Mouse (Mus musculus) mature B cell (primary cell): Measurements from ENCODE around the gene Rufy2.

ENCODE experiments used
- in situ Hi-C: fragments of 300-500 bp; cut with MboI; formaldehyde crosslinking; loops from 2 replicates; pipeline ENCODE4 v1.14.3; 2019

Rufy2 gene

DNA sequence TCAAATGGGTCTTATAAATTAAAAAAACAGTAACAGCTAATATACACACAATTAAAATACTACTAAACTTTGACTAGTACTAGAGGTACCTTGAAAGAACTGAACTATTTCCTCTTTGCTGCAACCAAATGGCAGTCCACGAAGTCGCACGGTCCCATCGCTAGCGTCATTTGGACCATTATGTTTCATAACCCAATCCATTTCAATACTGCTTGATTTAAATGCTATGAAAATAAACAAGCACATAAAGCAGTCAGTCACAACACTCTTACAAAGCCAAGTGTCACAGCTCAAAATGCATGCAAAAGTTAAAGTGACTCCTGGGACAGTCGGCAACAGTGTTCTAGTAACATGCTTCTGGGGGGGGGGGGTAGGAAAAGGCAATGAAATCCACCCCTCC lies 39.3 kb downstream of the Rufy2 start:
- in situ Hi-C loops = no loop called here

DNA sequence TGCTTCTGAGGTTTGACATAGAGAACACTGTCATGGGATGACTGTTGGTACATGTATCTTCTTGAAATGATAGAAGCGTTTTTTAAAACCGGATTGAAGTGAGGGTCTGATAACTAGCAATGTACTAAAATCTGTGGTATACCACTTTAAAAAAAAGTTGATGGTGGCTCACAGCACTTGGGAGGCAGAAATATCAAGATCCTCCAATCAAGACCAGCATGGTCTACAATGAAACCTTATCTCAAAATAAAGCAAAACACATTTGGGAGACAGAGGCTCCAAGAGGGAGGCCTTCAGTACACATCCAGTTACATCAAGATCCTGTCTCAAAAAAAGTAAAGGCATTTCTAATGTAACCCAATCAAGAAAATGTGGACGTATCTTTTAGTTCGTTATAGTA lies 41.7 kb downstream of the Rufy2 start:
- in situ Hi-C loops = no loop called here

DNA sequence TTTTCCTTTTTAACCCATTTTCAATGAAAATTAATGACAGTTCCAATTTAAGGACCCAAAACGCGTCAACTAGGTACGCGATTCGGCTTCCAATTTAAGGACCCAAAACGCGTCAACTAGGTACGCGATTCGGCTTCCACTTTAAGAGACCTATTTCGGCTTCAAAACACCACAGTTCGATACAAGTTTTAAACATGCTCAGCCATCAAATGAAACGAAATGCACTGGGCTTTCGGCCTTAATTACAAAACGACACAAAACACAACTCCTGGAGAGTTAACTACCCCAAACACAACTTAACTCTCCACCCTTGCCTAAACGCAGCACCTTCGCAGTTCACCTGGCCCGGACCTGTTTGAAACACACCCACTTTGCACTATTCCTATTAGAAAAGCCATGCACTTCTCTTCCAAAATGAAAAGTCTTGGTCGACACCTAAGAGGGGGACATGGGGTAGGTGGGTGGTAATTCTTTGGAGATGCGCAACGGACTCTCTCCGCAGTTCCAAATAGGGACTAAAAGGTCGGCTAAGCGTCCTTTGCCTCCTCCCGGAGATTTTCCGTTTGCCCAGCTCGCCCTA lies 42.6 kb downstream of the Rufy2 start:
- in situ Hi-C loops = no loop called here

DNA sequence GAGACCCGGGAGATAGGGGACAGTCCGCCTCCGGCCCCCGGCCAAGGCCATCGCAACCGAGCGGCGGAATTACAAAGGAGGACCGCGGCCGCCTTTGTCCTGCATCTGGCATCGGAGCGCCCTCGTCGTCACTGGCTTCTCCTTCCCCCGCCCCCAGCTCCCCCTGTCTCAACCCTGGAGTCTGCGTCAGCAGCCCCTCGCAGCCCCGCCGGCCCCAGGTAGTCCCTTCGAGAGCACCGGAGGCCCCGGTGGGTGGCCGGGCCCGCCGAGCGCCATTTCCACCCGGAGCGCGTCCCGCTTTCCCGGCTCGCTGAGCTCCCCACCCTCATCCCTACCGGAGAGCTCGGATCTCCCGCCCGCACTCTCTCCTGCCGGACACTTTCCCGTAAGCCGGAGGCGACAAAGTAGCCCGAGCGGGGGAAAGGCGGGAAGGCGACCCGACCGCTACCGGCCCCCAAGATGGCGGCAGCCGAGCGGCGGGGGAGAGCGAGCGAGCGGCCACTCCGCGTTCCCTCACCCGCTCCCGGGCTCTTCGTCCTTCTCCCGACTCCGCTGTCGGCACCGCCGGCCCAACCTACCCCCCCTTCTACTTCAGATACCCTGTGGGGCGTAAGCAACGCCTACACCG lies 43.2 kb downstream of the Rufy2 start:
- in situ Hi-C loops = no loop called here

DNA sequence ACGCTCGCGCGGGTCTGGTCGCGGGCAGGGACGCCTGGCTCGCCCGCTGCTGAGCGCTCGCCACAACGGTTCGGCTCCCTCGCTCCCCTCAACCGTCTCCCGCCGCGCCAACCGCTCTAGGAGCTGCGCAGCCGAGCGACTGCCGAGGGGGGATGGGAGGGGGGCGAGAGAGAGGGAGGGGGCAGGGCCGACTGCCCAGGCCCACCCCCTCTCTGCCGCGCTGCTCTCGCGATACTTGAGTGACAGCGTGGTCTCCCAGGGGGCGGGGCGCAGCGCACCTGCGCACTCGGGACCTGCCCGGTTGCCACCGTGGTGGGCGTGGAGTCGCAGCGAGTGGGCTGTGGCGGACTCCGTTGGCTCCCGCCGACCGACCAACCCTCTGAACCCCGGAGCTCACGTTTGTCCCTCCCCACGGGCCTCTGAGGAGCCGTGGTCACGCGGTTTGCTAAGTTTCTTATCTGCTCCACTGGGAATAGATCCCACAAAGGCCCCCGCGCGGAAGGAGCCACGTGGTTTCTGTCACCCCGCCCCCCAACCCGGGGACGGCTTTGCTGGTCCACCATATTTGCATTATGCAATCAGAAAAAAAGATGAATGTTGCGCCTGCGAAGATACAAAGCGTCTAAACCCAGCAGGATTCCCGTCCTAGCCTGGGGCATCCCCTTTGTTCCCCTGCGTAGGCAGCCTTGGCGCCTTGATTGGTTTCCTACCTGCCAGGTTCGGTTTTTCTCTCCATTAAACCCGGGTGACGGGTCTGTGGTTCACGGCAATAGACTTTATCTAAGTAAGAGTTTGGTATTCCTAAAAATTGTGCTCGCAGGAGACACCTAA lies 43.9 kb downstream of the Rufy2 start, which contains the start of the genes Hnrnph3 and Pbld2:
Gene Hnrnph3, minus strand, starts transcription at position 469 of the 831 bp plus-strand sequence.
Gene Pbld2, plus strand, starts transcription at position 567 of the 831 bp plus-strand sequence.
- in situ Hi-C loops = no loop called here

DNA sequence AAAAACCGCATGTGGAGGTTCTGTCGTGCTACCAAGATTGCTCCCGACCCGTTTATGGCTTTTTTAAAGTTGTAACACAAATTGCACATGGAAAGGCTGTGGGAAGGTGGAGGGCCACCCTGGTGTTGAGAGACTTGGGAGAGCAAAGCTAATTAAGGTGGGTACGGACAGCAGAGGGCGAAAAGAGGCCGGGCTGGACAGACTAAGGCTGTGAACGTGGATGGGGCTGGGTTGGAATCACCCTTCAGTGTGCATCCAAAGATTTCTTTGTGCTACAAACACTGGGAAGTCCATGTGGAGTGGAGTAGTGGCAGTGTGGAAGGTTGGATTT lies 44.5 kb downstream of the Rufy2 start:
- in situ Hi-C loops = no loop called here

DNA sequence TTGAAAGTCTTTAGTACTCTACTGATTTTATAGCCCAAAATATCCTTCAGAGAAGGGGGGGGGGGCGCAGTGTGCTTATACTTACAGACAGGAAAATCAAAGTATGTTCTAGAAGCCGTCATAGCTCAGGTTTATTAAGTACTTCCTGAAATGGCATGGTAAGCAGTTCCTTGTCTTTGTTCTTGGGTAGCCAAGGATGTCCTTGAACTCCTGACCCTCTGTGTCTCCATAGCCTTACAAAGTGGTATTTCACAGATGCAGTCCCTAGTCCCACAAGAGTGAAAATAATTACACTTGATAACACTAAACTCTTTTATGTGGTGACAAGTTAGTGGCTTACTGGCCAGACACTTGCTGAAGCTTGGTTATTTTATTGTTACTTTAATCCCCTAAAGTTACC lies 45.0 kb downstream of the Rufy2 start:
- in situ Hi-C loops = no loop called here

DNA sequence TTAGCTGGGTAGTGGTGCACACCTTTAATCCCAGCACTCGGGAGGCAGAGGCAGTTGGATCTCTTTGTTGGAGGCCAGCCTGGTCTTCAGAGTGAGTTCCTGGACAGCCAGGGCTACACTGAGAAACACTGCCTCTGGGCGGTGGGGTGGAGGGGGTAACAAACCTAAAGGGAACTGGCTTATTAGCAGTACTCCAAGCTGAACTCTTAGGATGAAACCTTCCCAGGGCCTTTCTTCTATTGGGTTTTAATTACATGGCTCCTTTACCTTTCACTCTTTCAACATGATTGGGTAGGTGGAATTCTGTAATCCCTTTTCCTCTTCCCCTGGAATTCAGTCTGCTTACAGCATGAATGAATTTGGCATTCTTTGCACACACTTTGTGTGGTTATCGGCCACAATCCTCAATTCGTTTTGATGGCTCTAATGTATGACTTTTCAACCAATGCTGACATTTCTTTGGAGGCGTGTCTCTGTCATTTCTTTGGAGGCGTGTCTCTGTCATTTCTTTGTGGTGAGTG lies 45.5 kb downstream of the Rufy2 start:
- in situ Hi-C loops = no loop called here

DNA sequence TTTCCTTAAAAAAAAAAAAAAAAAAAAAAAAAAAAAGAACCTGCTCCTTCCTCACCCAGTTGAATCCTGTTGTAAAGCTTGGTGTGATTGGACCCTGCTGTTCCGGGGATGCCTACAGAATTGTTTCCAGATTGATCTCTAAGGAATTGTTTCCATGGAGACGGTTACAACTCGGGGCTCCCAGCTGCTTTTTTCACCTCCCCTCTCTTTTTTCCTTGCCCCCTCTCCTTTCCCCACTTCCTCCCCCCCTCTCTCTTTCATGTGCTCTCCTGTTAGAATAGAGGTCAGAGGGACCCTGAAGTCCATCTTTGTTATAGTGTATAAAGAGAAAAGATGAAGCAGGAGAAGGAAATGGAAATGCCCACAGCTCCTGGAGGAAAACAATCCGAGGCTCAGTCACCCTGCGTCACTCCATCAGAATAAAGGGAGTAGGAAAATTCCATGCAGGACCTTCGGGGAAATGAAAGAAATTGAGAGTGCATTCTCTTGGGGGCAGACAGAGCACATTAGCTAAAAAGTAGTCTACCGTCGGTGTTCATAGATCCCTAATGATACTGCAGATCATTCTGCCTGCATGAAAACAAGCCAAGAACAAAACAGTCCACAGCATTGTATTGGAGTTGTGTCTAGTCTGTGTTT lies 46.3 kb downstream of the Rufy2 start:
- in situ Hi-C loops = no loop called here

DNA sequence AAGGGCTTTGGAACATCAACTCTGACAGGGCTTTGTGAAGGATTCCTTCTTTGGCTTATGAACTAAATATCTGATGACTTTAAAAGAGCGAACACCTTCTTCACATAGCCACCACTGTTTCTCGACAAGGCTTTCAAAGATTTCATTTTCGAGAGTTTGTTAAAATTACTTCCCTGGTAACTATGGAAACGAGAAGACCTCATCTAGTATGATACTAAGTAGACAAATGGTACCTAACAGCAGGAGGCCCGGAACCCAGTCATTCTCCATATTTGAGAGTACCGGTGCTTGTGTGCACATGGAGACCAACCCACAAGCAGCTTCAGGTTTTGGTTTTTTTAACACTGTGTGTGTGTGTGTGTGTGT lies 46.8 kb downstream of the Rufy2 start:
- in situ Hi-C loops = no loop called here

DNA sequence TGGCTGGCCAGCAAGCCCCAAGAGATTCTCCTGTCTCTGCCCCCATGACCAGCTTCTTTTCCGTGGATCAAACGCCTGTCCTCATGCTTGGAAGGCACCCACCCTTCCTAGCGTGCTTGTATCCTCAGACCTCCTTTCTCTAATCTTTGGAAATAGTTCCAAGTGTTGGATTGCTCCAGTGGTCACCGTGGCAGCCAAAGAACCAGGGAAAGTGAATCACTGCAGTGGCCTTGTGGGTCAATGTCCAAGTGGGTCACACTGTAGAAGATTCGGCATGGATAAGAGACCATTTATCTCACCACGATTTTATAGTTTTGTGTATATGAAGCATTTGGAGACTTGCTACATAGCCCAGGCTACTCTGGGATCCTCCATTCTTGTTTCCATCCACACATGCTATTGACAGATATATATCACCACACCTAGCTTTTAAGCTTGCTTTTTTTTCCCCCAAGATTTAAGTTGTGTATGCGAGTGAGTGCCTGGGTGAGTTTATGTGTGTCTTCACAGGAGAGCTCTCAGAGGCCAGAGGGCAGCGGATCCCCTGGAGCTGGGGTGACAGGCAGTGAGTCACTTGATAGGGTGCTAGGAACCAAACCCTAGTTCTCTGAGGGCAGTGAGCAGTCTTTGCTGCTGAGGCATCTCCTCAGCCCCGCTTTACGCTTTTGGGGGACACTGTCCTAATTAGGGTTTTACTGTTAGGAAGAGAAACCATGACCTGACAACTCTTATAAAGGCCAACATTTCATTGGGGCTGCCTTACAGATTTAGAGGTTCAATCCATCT lies 47.5 kb downstream of the Rufy2 start:
- in situ Hi-C loops = no loop called here

DNA sequence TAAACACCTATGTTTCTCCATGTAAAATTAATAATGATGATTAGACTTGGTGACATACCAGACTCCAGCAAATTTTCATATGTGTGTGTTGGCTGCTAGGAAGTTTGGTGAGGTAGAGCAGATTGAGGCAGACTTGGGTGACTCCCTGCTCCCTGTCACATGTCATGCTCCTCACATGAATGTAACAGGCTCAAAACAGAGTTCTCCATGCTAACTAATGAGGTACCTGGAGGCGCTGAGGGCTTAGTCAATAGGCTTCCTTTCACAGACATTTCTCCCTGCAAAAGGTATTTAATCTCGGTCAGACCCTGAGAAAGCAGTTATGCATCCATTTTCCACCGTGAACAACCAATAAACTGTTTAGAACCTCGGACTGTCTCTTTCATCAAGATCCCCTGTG lies 48.4 kb downstream of the Rufy2 start:
- in situ Hi-C loops = no loop called here

DNA sequence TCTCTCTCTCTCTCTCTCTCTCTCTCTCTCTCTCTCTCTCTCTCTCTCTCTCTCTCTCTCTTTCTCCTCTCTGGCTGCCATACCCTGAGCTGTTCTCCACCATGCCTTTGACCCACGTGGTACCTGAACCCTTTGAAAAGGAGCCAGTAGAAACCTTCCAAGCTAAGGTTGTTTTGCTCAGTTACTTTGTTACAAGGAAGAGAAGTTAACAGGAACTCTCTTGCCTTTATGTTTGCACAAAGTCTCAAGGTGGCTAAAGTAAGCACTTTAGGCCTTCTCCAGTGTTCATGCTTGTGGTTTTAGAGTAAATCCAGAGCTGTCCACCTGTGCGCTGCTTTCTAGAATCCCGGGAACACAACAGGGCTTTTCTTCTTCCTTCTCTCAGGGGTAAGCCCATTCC lies 52.2 kb downstream of the Rufy2 start:
- in situ Hi-C loops = no loop called here

DNA sequence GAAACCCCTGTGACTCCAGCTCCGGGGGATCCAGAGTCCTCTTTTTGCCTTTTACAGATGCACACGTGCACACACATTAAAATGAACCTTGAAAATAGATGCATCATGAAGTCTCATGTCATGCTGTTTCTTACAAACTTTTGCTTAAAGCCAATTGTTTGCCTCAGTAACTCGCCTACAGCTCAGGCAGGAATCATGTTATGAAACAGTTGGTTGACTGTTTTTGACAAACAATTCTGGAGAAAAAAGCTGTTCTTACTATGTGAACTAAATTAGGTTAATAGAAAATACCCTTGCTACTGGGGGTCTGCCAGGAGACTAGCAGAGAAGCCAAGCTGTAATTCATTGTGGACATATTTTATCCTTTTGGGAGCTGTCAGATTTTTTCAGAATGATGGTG lies 52.9 kb downstream of the Rufy2 start:
- in situ Hi-C loops = no loop called here

DNA sequence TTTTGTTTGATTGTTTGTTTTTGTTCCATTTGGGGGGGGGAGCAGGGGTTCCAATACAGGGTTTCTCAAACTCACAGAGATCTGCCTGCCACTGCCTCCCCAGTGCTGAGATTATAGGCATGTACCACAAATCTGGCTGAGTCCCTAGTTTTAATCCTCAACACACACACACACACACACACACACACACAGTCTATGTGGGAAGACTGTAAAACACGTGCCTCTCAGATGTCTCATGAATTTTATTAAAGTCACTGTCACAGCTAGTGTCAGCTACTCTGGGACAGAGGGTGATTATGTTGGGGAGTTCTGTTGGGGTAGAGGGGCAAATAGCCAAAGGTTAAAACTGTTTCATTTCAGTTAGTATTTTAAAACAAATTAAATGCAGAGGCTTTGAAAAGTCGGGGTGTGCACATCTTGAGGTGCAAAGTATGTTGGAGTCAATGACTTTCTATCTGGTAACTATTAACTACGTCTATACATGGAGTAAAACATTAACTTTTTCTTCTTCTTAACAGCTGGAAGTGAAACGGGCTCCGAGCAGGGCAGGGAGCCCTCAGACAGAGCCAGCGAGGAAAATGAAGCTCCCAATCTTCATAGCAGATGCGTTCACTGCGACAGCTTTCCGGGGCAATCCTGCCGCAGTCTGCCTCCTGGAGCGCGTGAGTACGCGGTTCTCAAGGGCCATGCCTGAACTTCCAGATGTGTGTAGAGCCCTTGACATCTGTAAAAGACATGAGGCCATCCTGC lies 58.7 kb downstream of the Rufy2 start:
- in situ Hi-C loops = no loop called here

DNA sequence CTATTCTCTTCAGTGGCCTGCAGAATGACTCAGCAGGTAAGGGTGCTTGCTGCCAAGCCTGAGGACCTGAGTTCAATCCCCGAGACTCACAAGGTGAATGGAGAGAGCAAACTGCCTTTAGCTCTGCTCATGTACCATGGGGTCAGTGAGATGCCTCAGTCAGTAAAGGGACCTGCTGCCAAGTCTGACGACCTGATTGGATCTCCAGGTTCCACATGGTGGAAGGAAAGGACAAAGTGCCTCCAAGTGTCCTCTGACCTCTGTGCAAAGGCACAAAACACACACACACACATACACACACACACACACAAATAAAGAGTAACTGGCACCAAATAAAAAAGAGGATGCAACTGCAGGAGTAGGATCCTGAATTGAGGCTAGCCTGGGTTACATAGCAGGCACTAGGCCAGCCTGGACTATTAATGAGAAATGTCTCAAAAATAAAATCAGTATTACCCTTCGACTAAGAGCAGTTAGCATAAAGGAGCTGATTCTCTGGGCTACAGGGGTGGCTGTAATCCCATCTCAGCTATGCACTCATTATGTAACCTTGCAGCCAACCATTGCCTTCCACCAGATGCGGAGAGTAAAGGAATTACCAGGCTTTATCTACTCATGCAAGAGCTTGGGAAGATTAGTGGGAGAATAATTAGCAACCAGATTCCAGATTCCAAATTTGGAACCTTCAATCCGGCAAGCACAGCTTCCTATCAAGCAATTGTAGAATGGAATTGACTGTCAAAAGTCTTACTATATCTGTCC lies 60.0 kb downstream of the Rufy2 start:
- in situ Hi-C loops = no loop called here

DNA sequence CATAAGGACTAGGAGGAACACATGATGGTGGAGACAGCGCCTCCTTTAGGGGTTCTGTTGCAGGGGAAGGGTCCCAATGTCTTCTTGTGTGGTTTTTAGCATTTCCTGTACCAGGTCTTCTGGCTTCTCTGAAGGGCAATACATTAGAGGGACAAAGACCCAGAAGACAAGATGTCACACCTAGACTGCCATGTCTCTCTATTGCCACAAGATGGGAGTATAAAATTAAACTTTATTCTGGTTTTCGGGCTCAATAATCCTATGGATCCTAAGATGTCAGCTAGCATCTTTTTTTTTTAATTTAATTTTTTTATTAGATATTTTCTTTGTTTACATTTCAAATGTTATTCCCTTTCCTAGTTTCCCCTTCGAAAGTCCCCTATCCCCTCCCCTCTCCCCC lies 63.1 kb downstream of the Rufy2 start:
- in situ Hi-C loops = no loop called here

DNA sequence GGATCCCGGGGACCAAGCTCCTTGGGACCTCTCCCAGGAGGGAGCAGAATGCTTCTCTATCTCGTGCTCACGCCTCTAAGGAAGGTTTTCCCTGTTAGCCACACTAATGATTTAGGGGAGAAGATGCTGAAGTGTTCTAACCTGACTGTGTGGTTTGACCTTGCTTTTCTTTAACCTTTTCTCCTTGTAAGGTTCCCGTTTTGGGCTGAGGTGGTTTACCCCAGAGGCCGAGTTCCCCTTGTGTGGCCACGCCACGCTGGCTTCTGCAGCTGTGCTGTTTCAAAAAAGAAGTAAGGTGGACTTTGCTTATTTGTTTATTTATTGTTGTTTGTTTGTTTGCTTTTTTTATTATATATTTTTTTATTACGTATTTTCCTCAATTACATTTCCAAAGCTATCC lies 67.7 kb downstream of the Rufy2 start:
- in situ Hi-C loops = no loop called here

DNA sequence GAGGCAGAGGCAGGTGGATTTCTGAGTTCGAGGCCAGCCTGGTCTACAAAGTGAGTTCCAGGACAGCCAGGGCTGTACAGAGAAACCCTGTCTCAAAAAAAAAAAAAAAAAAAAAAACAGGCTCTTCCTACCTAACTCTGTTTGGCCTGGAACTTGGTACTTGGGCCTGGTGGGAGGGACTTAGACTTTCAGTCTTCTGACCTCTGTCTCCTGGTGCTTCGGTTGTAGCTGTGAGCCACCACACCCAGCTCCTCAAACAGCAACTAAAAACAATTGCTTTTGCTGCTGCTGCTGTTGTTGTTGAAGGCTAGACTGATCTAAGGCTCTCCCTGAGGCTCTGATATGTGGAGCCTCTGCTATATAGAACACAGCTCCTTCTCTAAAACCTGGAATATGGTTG lies 69.1 kb downstream of the Rufy2 start:
- in situ Hi-C loops = no loop called here

DNA sequence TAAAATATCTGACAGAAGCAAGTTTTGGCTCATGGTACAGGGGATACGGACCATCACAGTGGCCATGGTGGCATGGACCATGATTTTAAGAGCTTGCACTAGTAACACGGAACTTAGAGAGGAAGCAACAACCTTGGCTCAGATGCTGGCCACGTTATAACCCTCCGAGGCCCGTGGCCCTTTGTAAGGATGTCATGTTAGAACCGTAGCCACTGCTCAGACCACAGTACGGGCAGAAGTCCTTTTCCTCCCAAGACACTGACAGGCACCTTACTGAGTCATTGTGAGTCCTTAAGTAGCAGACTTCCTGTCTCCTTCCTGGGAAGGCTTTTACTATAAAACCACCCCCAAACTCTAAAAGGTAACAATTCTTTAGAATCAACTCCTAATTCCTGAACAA lies 71.2 kb downstream of the Rufy2 start:
- in situ Hi-C loops = no loop called here
